ENCODE assay signal across 15 mouse cellular contexts in the genomic region with DNA sequence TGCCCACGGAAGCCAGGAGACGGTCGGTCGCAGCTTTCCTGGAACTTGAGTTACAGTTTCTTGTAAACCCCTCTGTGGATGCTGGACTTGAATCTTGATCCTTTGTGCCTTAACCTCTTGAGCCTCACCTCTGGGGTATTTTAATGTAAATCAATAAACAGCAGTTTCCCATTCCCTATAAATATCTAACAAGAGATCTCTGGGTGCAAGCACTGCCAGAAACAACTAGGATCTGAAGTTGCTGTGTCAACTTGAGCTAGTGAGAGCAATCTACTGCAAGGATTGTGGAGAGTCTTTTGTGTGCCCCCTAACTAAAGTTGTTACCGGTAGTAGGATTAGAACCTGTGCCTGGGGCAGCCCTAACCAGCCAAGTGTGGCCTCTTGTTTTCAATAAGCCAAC. TPM values are rescaled to one million over a fixed set of nuclear protein-coding genes. Genes with fewer than 3 reads are reported as not detected.
DNase-seq lines count a peak whose midpoint lies in the region; ATAC-seq and TF ChIP-seq lines count a peak whose summit lies in the region.
"Had no signal": no experiment of that assay in that cellular context is flagged by ENCODE, and none has a peak within 500 bp of the region (broad histone marks: within the 10 kb centered on the region; RNA-seq: fewer than 3 reads in every experiment).

No protein-coding gene starts in this region.

- no peak for DNase-seq in gastrocnemius, adult 2 months
- no peak for DNase-seq in gastrocnemius, adult 18-20 months (ENCODE audit: low spot score)
- DNase-seq in limb, embryonic 10.5 days (ENCODE audit: low spot score), result no peak
- no peak for DNase-seq in neural tube, embryonic 10.5 days (ENCODE audit: extremely low spot score, low spot score)
- no peak for DNase-seq in frontal cortex, postnatal 14 days (ENCODE audit: low spot score in 2 of 2)
- DNase-seq: cerebellum, adult 18-20 months; heart, postnatal 4 days; lung, postnatal 4 days; thymus, postnatal 36 days had no signal

- peaks cover 28% of the 10 kb centered on the region for H3K4me1 ChIP-seq in limb, embryonic 13.5 days
- peaks cover 26% of the 10 kb centered on the region for H3K4me1 ChIP-seq in limb, embryonic 10.5 days
- H3K4me1 ChIP-seq in neural tube, embryonic 13.5 days (replicated peaks), result peaks cover 38% of the 10 kb centered on the region

- 89% methylated on average over 5 of the region's 5 CpGs for WGBS in limb, embryonic 13.5 days
- WGBS in limb, embryonic 10.5 days, result 96% methylated on average over 5 of the region's 5 CpGs
- 93% methylated on average over 5 of the region's 5 CpGs for WGBS in neural tube, embryonic 13.5 days

- TF ChIP-seq CTCF in gastrocnemius, adult 2 months (IDR thresholded peaks at IDR 0.05), result no peak

- intact Hi-C loops in gastrocnemius, adult 2 months (cut with DNase I), result no loop called here

- no peaks in the 10 kb centered on the region for H3K9me3 ChIP-seq in limb, embryonic 13.5 days
- no peaks in the 10 kb centered on the region for H3K9me3 ChIP-seq in limb, embryonic 10.5 days (replicated peaks)
- no peaks in the 10 kb centered on the region for H3K9me3 ChIP-seq in neural tube, embryonic 13.5 days
- H3K9me3 ChIP-seq: embryonic facial prominence, embryonic 13.5 days; heart, embryonic 13.5 days; limb, embryonic 15.5 days had no signal

- H3K27me3 ChIP-seq in limb, embryonic 13.5 days, result no peaks in the 10 kb centered on the region
- H3K27me3 ChIP-seq in limb, embryonic 10.5 days (ENCODE audit: low read depth, poor library complexity, severe bottlenecking), result no peaks in the 10 kb centered on the region
- H3K27me3 ChIP-seq in neural tube, embryonic 13.5 days, result no peaks in the 10 kb centered on the region
- H3K27me3 ChIP-seq: embryonic facial prominence, embryonic 13.5 days; heart, embryonic 13.5 days; limb, embryonic 15.5 days had no signal

- peak overlapping the region; percentile 66 for H3K27ac ChIP-seq in gastrocnemius, adult 2 months
- no peak overlapping the region for H3K27ac ChIP-seq in limb, embryonic 13.5 days
- no peak overlapping the region for H3K27ac ChIP-seq in limb, embryonic 10.5 days
- H3K27ac ChIP-seq in neural tube, embryonic 13.5 days (replicated peaks), result no peak overlapping the region
- H3K27ac ChIP-seq: embryonic facial prominence, embryonic 13.5 days; heart, embryonic 13.5 days had no signal

- no peak overlapping the region for H3K4me2 ChIP-seq in limb, embryonic 13.5 days (replicated peaks)
- H3K4me2 ChIP-seq in neural tube, embryonic 13.5 days, result 0 out of 2 replicates have a peak overlapping the region, but pooled peaks have one; percentile 82
- H3K4me2 ChIP-seq: limb, embryonic 15.5 days had no signal

- peak overlapping the region; percentile 17 for H3K4me3 ChIP-seq in gastrocnemius, adult 2 months
- H3K4me3 ChIP-seq in limb, embryonic 13.5 days, result no peak overlapping the region
- no peak overlapping the region for H3K4me3 ChIP-seq in limb, embryonic 10.5 days
- no peak overlapping the region for H3K4me3 ChIP-seq in neural tube, embryonic 13.5 days
- H3K4me3 ChIP-seq: heart, embryonic 13.5 days had no signal

- H3K36me3 ChIP-seq in limb, embryonic 13.5 days, result peaks cover 33% of the 10 kb centered on the region
- H3K36me3 ChIP-seq in limb, embryonic 10.5 days, result peaks cover 21% of the 10 kb centered on the region
- peaks cover 31% of the 10 kb centered on the region for H3K36me3 ChIP-seq in neural tube, embryonic 13.5 days

- ATAC-seq in limb, embryonic 13.5 days (ENCODE audit: low FRiP score, low read depth), result no peak
- no peak for ATAC-seq in neural tube, embryonic 13.5 days (ENCODE audit: low read depth)

- 0 out of 2 replicates have a peak overlapping the region, but pooled peaks have one; percentile 15 for H3K9ac ChIP-seq in limb, embryonic 13.5 days
- H3K9ac ChIP-seq in neural tube, embryonic 13.5 days, result no peak overlapping the region
- H3K9ac ChIP-seq: limb, embryonic 15.5 days had no signal

RNA-seq across cellular contexts. Expression of gene Prune1, which starts 3.5 kb away (rescaled TPM):
- 10 to 100 TPM; 45.8 to 46.9 TPM for total RNA-seq in gastrocnemius, adult 2 months (2021)
- total RNA-seq in gastrocnemius, adult 18-20 months (2021), result 10 to 100 TPM; 51.3 to 56.0 TPM
- 24.2 and 26.9 TPM in 2 replicates for polyA plus RNA-seq in limb, embryonic 13.5 days (2015; fragmentation: Nextera tagmentation; extraction: Ambion mirVana)
- polyA plus RNA-seq in limb, embryonic 10.5 days (2016; fragmentation: Nextera tagmentation; extraction: Ambion mirVana), result 27.7 and 30.5 TPM in 2 replicates
- 46.3 and 47.1 TPM in 2 replicates for polyA plus RNA-seq in neural tube, embryonic 13.5 days (2015; fragmentation: Nextera tagmentation; extraction: Ambion mirVana)

RNA-seq across cellular contexts. Expression of gene Mindy1, which starts 4.2 kb away (rescaled TPM):
- 10 to 100 TPM; 23.9 to 26.4 TPM for total RNA-seq in gastrocnemius, adult 2 months (2021)
- 10 to 100 TPM; 29.7 to 30.6 TPM for total RNA-seq in gastrocnemius, adult 18-20 months (2021)
- 38.1 and 41.2 TPM in 2 replicates for polyA plus RNA-seq in limb, embryonic 13.5 days (2015; fragmentation: Nextera tagmentation; extraction: Ambion mirVana)
- polyA plus RNA-seq in limb, embryonic 10.5 days (2016; fragmentation: Nextera tagmentation; extraction: Ambion mirVana), result 25.8 and 33.0 TPM in 2 replicates
- 49.3 and 52.7 TPM in 2 replicates for polyA plus RNA-seq in neural tube, embryonic 13.5 days (2015; fragmentation: Nextera tagmentation; extraction: Ambion mirVana)

RNA-seq across cellular contexts. Expression of gene Anxa9, which starts 21.6 kb away (rescaled TPM):
- not detected for total RNA-seq in gastrocnemius, adult 2 months (2021)
- under 1 TPM in 1 of 2 experiments, not detected in 1; 0.17 TPM for total RNA-seq in gastrocnemius, adult 18-20 months (2021)
- polyA plus RNA-seq in limb, embryonic 13.5 days (2015; fragmentation: Nextera tagmentation; extraction: Ambion mirVana), result 2.0 and 2.5 TPM in 2 replicates
- 1.2 and 1.6 TPM in 2 replicates for polyA plus RNA-seq in limb, embryonic 10.5 days (2016; fragmentation: Nextera tagmentation; extraction: Ambion mirVana)
- 0.26 and 0.57 TPM in 2 replicates for polyA plus RNA-seq in neural tube, embryonic 13.5 days (2015; fragmentation: Nextera tagmentation; extraction: Ambion mirVana)

RNA-seq across cellular contexts. Expression of gene Cers2, which starts 29.2 kb away (rescaled TPM):
- 10 to 100 TPM; 19.6 to 23.4 TPM for total RNA-seq in gastrocnemius, adult 2 months (2021)
- 10 to 100 TPM; 14.7 to 22.1 TPM for total RNA-seq in gastrocnemius, adult 18-20 months (2021)
- 181 and 184 TPM in 2 replicates for polyA plus RNA-seq in limb, embryonic 13.5 days (2015; fragmentation: Nextera tagmentation; extraction: Ambion mirVana)
- polyA plus RNA-seq in limb, embryonic 10.5 days (2016; fragmentation: Nextera tagmentation; extraction: Ambion mirVana), result 131 and 144 TPM in 2 replicates
- 96.7 and 104 TPM in 2 replicates for polyA plus RNA-seq in neural tube, embryonic 13.5 days (2015; fragmentation: Nextera tagmentation; extraction: Ambion mirVana)

RNA-seq across cellular contexts. Expression of gene Bnipl, which starts 34.4 kb away (rescaled TPM):
- total RNA-seq in gastrocnemius, adult 2 months (2021), result under 1 TPM in 1 of 2 experiments, not detected in 1; 0.31 TPM
- not detected for total RNA-seq in gastrocnemius, adult 18-20 months (2021)
- polyA plus RNA-seq in limb, embryonic 13.5 days (2015; fragmentation: Nextera tagmentation; extraction: Ambion mirVana), result 2.2 and 2.5 TPM in 2 replicates
- polyA plus RNA-seq in limb, embryonic 10.5 days (2016; fragmentation: Nextera tagmentation; extraction: Ambion mirVana), result 0.35 and 0.79 TPM in 2 replicates
- polyA plus RNA-seq in neural tube, embryonic 13.5 days (2015; fragmentation: Nextera tagmentation; extraction: Ambion mirVana), result not detected in 2 replicates
- total RNA-seq: granulocyte monocyte progenitor cell, adult 5-6 weeks; heart, postnatal 4 days had no signal
